Mouse (Mus musculus) G1E (cell line): ENCODE measurements at regions not wholly inside any gene's neighbourhood (a gene's known extent, or its start where the extent isn't known, plus 50 kb on each side); places are given as distances from the start of the nearest gene placed in this dataset.

Experiments
- CTCF ChIP-seq: IDR thresholded peaks from 2 replicates; pipeline ENCODE4 v1.5.1; 2012; ENCODE audit warnings: low read depth, low read length, inconsistent platforms, mixed read lengths
- GATA2 ChIP-seq: IDR thresholded peaks from 2 replicates; pipeline ENCODE4 v1.6.1; 2012; ENCODE audit warnings: low read depth, low read length, inconsistent platforms, borderline replicate concordance

- TF ChIP-seq GATA2 (no peak), CTCF (no peak)
These were observed 103.0 kb downstream of the Ankrd50 start for GRCm38 (mm10) chr3:38381623-38382022.
